Mouse (Mus musculus) lung, embryonic 15.5 days (tissue): ENCODE measurements around the gene Smad3. TPM values are rescaled to one million over a fixed set of nuclear protein-coding genes. Genes with fewer than 3 reads are reported as not detected.

Source experiments
- ATAC-seq: fragments of 200-750 bp; cut with Nextera tagmentation; 2 replicates; pipeline ENCODE4 v1.8.0; 2017; ENCODE audit warnings: moderate number of reproducible peaks, borderline replicate concordance; ENCODE audit not compliant: low FRiP score, low TSS enrichment; ENCODE audit errors: extremely low read depth
- H3K27ac ChIP-seq: fragments of 300-500 bp; sonication (generic); 2 replicates; pipeline ENCODE4 v1.5.1; 2015; ENCODE audit warnings: moderate library complexity, mild to moderate bottlenecking, inconsistent platforms
- H3K27me3 ChIP-seq: fragments of 300-500 bp; sonication (generic); 2 replicates; pipeline ENCODE4 v1.6.1; 2015; ENCODE audit warnings: inconsistent platforms
- H3K36me3 ChIP-seq: fragments of 300-500 bp; sonication (generic); 2 replicates; pipeline ENCODE4 v1.6.1; 2015; ENCODE audit warnings: inconsistent platforms
- H3K4me1 ChIP-seq: fragments of 300-500 bp; sonication (generic); 2 replicates; pipeline ENCODE4 v1.6.1; 2015; ENCODE audit warnings: inconsistent platforms
- H3K4me2 ChIP-seq: fragments of 300-500 bp; sonication (generic); 2 replicates; pipeline ENCODE4 v1.6.1; 2015; ENCODE audit warnings: inconsistent platforms, mild to moderate bottlenecking, moderate library complexity
- H3K4me3 ChIP-seq: fragments of 300-500 bp; sonication (generic); 2 replicates; pipeline ENCODE4 v1.5.1; 2015; ENCODE audit warnings: mild to moderate bottlenecking, inconsistent platforms
- H3K9ac ChIP-seq: fragments of 300-500 bp; sonication (generic); 2 replicates; pipeline ENCODE4 v1.6.1; 2015; ENCODE audit warnings: inconsistent platforms
- H3K9me3 ChIP-seq: fragments of 300-500 bp; sonication (generic); 2 replicates; pipeline ENCODE4 v1.6.1; 2016; ENCODE audit warnings: inconsistent platforms
- WGBS: fragments of 180-500 bp; shearing (Covaris S2); methylation state at CpG from one replicate; pipeline ENCODE4 v1.1.7; 2015; 5-methylcytosine and 5-hydroxymethylcytosine counted together
- polyA plus RNA-seq: library from polyadenylated mRNA; unstranded; fragments of >200 nt; fragmentation: Nextera tagmentation; extraction: Ambion mirVana; gene quantifications from 2 replicates; pipeline ENCODE4 v1.2.1, GENCODE M21; 2015

The Smad3 gene
- polyA plus RNA-seq, 1 experiment from 2014 or later: 20.7 TPM

DNA sequence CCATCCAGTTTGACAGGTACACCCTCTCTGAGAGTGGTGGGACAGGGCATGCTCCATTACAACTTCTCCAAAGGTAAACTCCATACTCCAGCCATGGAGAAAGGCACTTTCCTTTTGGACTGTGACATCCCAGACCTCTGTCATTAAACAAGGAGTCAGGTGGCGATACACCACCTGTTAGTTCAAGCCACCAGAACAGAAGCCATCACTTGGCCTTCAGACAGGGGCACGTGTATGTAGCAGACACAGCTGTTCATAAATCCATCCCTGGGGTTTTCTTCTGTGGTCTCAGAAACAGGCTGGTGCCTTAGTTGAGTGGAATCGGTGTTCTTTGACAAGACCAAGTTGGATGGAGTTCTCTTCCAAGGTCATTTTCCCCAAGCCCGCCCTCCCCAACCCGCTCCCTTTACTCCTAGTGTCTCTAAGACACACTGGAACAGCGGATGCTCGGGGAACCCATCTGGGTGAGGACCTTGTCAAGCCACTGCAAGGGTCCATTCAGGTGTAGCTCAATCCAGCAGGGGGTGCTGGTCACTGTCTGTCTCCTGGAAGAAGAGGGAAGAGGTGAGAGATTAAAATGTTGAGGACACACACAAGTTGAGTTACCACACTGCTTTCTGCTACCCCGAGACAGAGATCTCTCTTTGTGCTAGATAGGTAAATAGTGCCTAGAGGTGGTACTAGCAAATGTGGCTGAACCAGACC, 107.8 kb downstream of the Smad3 start:
- peaks cover 46% of the 10 kb centered on the region for H3K4me1 ChIP-seq
- peaks cover 43% of the 10 kb centered on the region for H3K36me3 ChIP-seq
- no peaks in the 10 kb centered on the region for H3K27me3 ChIP-seq
- ATAC-seq: no peak
- H3K4me3 ChIP-seq: no peak overlapping the region
- H3K9me3 ChIP-seq: no peaks in the 10 kb centered on the region
- 78% methylated on average over 8 of the region's 8 CpGs for WGBS
- H3K4me2 ChIP-seq: no peak overlapping the region
- H3K27ac ChIP-seq: no peak overlapping the region
- H3K9ac ChIP-seq: no peak overlapping the region

- Histone ChIP-seq H3K9ac (no peak overlapping the region), H3K4me2 (no peak overlapping the region), H3K4me3 (no peak overlapping the region), H3K36me3 (peaks cover 39% of the 10 kb centered on the region), H3K9me3 (no peaks in the 10 kb centered on the region), H3K27me3 (no peaks in the 10 kb centered on the region), H3K4me1 (peaks cover 32% of the 10 kb centered on the region), H3K27ac (no peak overlapping the region)
- WGBS: 83% methylated on average over 9 of the region's 9 CpGs
- no peak for ATAC-seq
Observed at GRCm38 (mm10) chr9:63648520-63648918, 109.3 kb downstream of the Smad3 start.

GRCm38 (mm10) chr9:63647581-63648519, 109.9 kb downstream of the Smad3 start:
- no peak overlapping the region for H3K4me2 ChIP-seq
- no peak overlapping the region for H3K9ac ChIP-seq
- no peaks in the 10 kb centered on the region for H3K27me3 ChIP-seq
- no peak for ATAC-seq
- H3K36me3 ChIP-seq: peaks cover 34% of the 10 kb centered on the region
- H3K4me1 ChIP-seq: peaks cover 25% of the 10 kb centered on the region
- no peak overlapping the region for H3K4me3 ChIP-seq
- no peak overlapping the region for H3K27ac ChIP-seq
- no peaks in the 10 kb centered on the region for H3K9me3 ChIP-seq
- WGBS: 74% methylated on average over 9 of the region's 9 CpGs

DNA sequence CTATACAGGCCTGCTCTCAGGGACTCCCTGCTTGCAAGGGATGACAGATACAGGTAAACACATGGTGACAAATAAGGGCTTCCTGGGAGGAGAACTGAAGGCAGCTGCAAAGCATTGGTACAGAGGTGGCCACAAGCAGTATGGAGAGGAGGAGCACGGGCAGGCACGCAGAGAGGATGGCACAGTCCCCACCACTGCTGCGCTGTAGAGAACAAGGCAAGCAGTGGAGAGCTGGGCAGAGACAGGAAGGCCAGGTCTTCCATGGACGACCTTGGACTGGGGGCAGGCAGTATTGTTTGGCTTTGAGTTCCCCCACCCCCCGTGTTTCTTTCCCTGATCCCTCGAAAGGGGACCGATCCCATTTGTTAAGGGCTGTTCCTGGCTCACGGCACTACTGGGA, 112.7 kb downstream of the Smad3 start:
- no peaks in the 10 kb centered on the region for H3K9me3 ChIP-seq
- no peaks in the 10 kb centered on the region for H3K27me3 ChIP-seq
- no peaks in the 10 kb centered on the region for H3K4me1 ChIP-seq
- no peak overlapping the region for H3K9ac ChIP-seq
- H3K4me2 ChIP-seq: no peak overlapping the region
- H3K27ac ChIP-seq: no peak overlapping the region
- no peak for ATAC-seq
- 63% methylated on average over 8 of the region's 8 CpGs for WGBS
- peaks cover 32% of the 10 kb centered on the region for H3K36me3 ChIP-seq
- H3K4me3 ChIP-seq: no peak overlapping the region

DNA sequence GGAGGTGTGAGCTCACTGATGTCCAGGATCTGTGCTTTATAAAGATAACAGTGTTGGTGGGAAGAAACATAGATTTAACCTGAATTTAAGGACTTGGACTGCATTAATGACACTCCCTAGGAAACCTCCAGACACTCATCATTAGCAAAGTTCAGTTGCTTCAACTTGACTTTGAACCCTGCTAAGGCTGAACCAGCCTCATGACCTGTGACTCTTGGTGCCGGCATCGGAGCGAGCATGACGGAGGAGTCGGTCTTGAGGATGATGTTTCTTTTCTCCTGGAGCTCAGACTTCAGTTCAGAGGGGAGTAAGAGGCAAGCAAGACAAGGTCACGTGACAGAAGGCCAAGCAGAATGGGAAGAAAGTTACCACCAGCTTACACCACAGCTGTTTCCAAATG, 113.8 kb downstream of the Smad3 start:
- H3K4me3 ChIP-seq: no peak overlapping the region
- no peak overlapping the region for H3K4me2 ChIP-seq
- H3K9me3 ChIP-seq: no peaks in the 10 kb centered on the region
- H3K4me1 ChIP-seq: no peaks in the 10 kb centered on the region
- no peaks in the 10 kb centered on the region for H3K27me3 ChIP-seq
- no peak for ATAC-seq
- peaks cover 27% of the 10 kb centered on the region for H3K36me3 ChIP-seq
- H3K9ac ChIP-seq: no peak overlapping the region
- no peak overlapping the region for H3K27ac ChIP-seq
- WGBS: 88% methylated on average over 6 of the region's 6 CpGs

DNA sequence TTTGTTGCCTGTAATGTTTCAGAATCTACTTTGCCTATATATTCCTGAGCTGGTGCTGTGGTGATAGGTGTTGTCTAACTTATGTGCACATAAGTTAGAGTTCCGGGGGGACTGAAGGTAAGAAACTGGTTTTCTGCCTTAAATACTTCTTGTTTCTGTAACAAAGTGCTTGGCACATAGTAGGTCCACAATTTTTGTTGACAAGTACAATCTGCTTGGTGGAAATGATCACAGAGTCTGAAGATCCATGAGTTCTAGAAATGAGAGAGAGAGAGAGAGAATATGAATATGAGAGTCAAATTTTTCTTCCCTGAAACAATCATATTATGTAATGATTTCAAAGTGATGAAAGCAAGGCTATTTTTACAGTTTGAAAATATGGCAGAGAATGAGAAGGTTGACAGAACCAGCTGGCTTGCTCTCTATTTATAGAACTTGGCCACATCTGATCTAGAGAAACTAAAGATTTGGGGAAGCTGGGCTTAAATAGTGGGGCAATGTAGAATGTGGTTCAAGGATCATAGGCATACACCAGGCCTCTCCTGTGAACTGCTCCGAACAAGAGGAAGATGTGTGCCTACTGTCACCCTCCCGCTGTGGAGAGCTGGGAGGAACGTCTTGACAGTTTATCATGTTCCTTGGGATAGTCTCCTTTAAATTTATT, 115.7 kb downstream of the Smad3 start:
- no peaks in the 10 kb centered on the region for H3K4me1 ChIP-seq
- H3K4me3 ChIP-seq: no peak overlapping the region
- no peak overlapping the region for H3K4me2 ChIP-seq
- no peaks in the 10 kb centered on the region for H3K9me3 ChIP-seq
- H3K27me3 ChIP-seq: no peaks in the 10 kb centered on the region
- 88% methylated on average over 4 of the region's 4 CpGs for WGBS
- H3K27ac ChIP-seq: no peak overlapping the region
- ATAC-seq: no peak
- H3K9ac ChIP-seq: no peak overlapping the region
- H3K36me3 ChIP-seq: peaks cover 19% of the 10 kb centered on the region

- Histone ChIP-seq H3K4me3 (no peak overlapping the region), H3K9ac (no peak overlapping the region), H3K36me3 (peaks cover 18% of the 10 kb centered on the region; the same call in 1 of the 2 replicates), H3K27me3 (no peaks in the 10 kb centered on the region), H3K4me2 (no peak overlapping the region), H3K27ac (no peak overlapping the region), H3K9me3 (no peaks in the 10 kb centered on the region), H3K4me1 (peaks cover 10% of the 10 kb centered on the region)
- ATAC-seq: no peak
- 68% methylated on average over 7 of the region's 7 CpGs for WGBS
Observed at GRCm38 (mm10) chr9:63636113-63636512, 121.7 kb downstream of the Smad3 start.

GRCm38 (mm10) chr9:63633334-63633733, 124.5 kb downstream of the Smad3 start:
- no peak for ATAC-seq
- WGBS: 55% methylated on average over 7 of the region's 7 CpGs
- no peaks in the 10 kb centered on the region for H3K27me3 ChIP-seq
- 0 out of 2 replicates have a peak, but pooled peaks cover 9% of the 10 kb centered on the region for H3K36me3 ChIP-seq
- no peak overlapping the region for H3K4me3 ChIP-seq
- no peak overlapping the region for H3K9ac ChIP-seq
- H3K27ac ChIP-seq: peak overlapping the region; percentile 11; the same call in 1 of the 2 replicates
- H3K4me1 ChIP-seq: peaks cover 10% of the 10 kb centered on the region
- H3K9me3 ChIP-seq: no peaks in the 10 kb centered on the region
- peak overlapping the region; percentile 29 for H3K4me2 ChIP-seq

GRCm38 (mm10) chr9:63632924-63633323, 124.9 kb downstream of the Smad3 start:
- ATAC-seq: peak; percentile 35; the same call in 1 of the 2 replicates
- Histone ChIP-seq H3K4me2 (peak overlapping the region; percentile 29), H3K27ac (peak overlapping the region; percentile 55), H3K9me3 (no peaks in the 10 kb centered on the region), H3K9ac (no peak overlapping the region), H3K36me3 (0 out of 2 replicates have a peak, but pooled peaks cover 9% of the 10 kb centered on the region), H3K27me3 (no peaks in the 10 kb centered on the region), H3K4me1 (peaks cover 10% of the 10 kb centered on the region), H3K4me3 (no peak overlapping the region)
- WGBS: 41% methylated on average over 11 of the region's 11 CpGs

DNA sequence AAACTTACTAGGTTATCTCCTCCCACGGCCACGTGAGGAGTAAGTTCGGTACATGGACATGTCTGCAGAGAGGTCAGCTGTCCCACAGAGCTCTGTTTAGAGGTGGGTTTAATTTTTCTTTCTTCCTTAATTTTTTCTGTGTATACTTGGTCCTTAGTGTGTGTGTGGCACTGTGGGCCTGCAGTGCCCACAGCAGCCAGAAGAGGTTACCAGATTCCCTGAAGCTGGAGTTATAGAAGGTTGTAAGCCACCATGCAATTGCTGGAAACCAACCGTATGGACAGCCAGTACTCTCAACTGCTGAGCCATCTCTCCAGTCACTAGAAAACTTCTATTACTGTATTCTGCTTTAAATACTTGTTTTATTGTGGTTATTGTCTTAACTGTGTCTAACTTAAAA, 125.7 kb downstream of the Smad3 start:
- Histone ChIP-seq H3K27me3 (no peaks in the 10 kb centered on the region), H3K36me3 (0 out of 2 replicates have a peak, but pooled peaks cover 9% of the 10 kb centered on the region), H3K4me3 (no peak overlapping the region), H3K27ac (no peak overlapping the region), H3K9ac (no peak overlapping the region), H3K4me1 (peaks cover 10% of the 10 kb centered on the region), H3K9me3 (no peaks in the 10 kb centered on the region), H3K4me2 (no peak overlapping the region)
- ATAC-seq: no peak
- WGBS: 89% methylated on average over 4 of the region's 4 CpGs

DNA sequence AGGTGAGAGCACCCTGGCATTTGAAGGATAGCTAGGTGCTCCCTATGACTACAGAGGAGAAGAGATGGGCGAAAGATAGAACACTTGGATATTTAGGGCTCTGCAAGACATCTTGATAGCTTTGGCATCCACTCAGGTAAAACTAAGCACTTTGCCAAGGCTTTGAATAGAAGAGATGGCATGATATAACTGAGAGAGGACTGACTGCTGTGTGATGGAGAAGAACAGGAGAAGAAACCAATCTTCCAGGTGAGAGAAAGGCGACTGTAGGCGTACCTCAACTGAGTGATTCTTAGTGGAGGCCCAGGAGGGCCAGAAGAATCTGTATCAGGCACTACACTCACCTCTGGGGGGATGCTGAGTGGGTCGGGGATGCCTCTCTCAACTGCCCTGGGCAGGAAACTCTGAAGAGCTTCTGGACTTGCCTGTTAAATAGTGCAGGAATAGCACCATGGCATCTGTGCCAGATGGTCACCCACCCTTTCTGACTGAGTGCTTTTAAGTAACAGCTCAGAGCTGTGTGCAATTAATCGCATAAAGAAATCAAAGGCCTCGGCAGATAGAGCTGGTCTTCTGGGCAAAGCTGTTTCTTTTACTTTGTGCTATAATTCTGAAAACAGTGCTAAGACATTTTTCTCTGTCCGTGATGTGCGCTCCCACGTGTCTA, 132.6 kb downstream of the Smad3 start:
- no peak overlapping the region for H3K4me3 ChIP-seq
- no peaks in the 10 kb centered on the region for H3K9me3 ChIP-seq
- H3K36me3 ChIP-seq: peaks cover 8% of the 10 kb centered on the region; the same call in 1 of the 2 replicates
- H3K4me2 ChIP-seq: no peak overlapping the region
- no peak overlapping the region for H3K27ac ChIP-seq
- no peaks in the 10 kb centered on the region for H3K4me1 ChIP-seq
- H3K27me3 ChIP-seq: no peaks in the 10 kb centered on the region
- no peak for ATAC-seq
- 84% methylated on average over 9 of the region's 9 CpGs for WGBS
- no peak overlapping the region for H3K9ac ChIP-seq
